Mouse (Mus musculus): ENCODE measurements around the gene Hagh.

GRCm38 (mm10) chr17:24888862-24889261 is 48.9 kb downstream of the Hagh start:
- no peak for TF ChIP-seq CTCF (IDR thresholded peaks at IDR 0.05; ENCODE audit: low read depth, low read length)
- no peak for TF ChIP-seq POLR2A (IDR thresholded peaks at IDR 0.05; ENCODE audit: extremely low read depth, insufficient read depth, low read length)

Measured in liver, adult 2 months (tissue).